Mouse (Mus musculus): ENCODE results near the gene Elane. TPM values are rescaled to one million over a fixed set of nuclear protein-coding genes. Genes with fewer than 3 reads are reported as not detected.

Gene Elane
- polyA plus RNA-seq (2014; fragmentation: Illumina TruSeq; extraction: RNeasy Lipid Tissue Mini Kit (QIAGEN cat#74804); ENCODE audit: low read depth, low replicate concordance) = not detected

GRCm38 (mm10) chr10:79886054-79886453 is at the start of gene Elane:
Gene Elane (plus strand): TSS chr10:79886247.

GRCm38 (mm10) chr10:79853860-79854795 is 31.9 kb upstream of the Elane start, which contains the start of gene Ptbp1:
Gene Ptbp1 (plus strand): TSS chr10:79854427.

GRCm38 (mm10) chr10:79874290-79874862 is 11.7 kb upstream of the Elane start, which contains the start of the genes Prtn3 and Plppr3:
Gene Prtn3 (plus strand): TSS chr10:79874476.
Gene Plppr3 (minus strand): TSS chr10:79874634.

GRCm38 (mm10) chr10:79890670-79891069 is 4.6 kb downstream of the Elane start, which contains the start of gene Cfd:
Gene Cfd (plus strand): TSS chr10:79890853.

GRCm38 (mm10) chr10:79908167-79909091 is 22.4 kb downstream of the Elane start, which contains the start of gene Med16:
Gene Med16 (minus strand): TSS chr10:79908923.

GRCm38 (mm10) chr10:79910556-79910955 is 24.5 kb downstream of the Elane start, which contains the start of gene Gm26602:
Gene Gm26602 (plus strand): TSS chr10:79910856.

GRCm38 (mm10) chr10:79916808-79917531 is 30.9 kb downstream of the Elane start, which contains the start of gene Kiss1r:
Gene Kiss1r (plus strand): TSS chr10:79916971.

GRCm38 (mm10) chr10:79920958-79921535 is 35.0 kb downstream of the Elane start, which contains the start of gene R3hdm4:
Gene R3hdm4 (minus strand): TSS chr10:79921208.

GRCm38 (mm10) chr10:79926491-79927323 is 40.7 kb downstream of the Elane start, which contains the start of gene Arid3a:
Gene Arid3a (plus strand): TSS chr10:79927043.

Other genes starting within 250 kb of the Elane start
- 2.7 TPM for gene Shc2, start 248.3 kb upstream of the Elane start, polyA plus RNA-seq (2014; fragmentation: Illumina TruSeq; extraction: RNeasy Lipid Tissue Mini Kit (QIAGEN cat#74804); ENCODE audit: low read depth, low replicate concordance)
- gene Odf3l2, start 240.5 kb upstream of the Elane start, polyA plus RNA-seq (2014; fragmentation: Illumina TruSeq; extraction: RNeasy Lipid Tissue Mini Kit (QIAGEN cat#74804); ENCODE audit: low read depth, low replicate concordance) = not detected
- gene Madcam1, start 221.7 kb upstream of the Elane start, polyA plus RNA-seq (2014; fragmentation: Illumina TruSeq; extraction: RNeasy Lipid Tissue Mini Kit (QIAGEN cat#74804); ENCODE audit: low read depth, low replicate concordance) = not detected
- gene Tpgs1, start 216.9 kb upstream of the Elane start, polyA plus RNA-seq (2014; fragmentation: Illumina TruSeq; extraction: RNeasy Lipid Tissue Mini Kit (QIAGEN cat#74804); ENCODE audit: low read depth, low replicate concordance) = 15.6 TPM
- gene Cdc34, start 204.1 kb upstream of the Elane start, polyA plus RNA-seq (2014; fragmentation: Illumina TruSeq; extraction: RNeasy Lipid Tissue Mini Kit (QIAGEN cat#74804); ENCODE audit: low read depth, low replicate concordance) = 255 TPM
- gene Gzmm, start 197.2 kb upstream of the Elane start, polyA plus RNA-seq (2014; fragmentation: Illumina TruSeq; extraction: RNeasy Lipid Tissue Mini Kit (QIAGEN cat#74804); ENCODE audit: low read depth, low replicate concordance) = 9.9 TPM
- 2,003 TPM for gene Bsg, start 181.8 kb upstream of the Elane start, polyA plus RNA-seq (2014; fragmentation: Illumina TruSeq; extraction: RNeasy Lipid Tissue Mini Kit (QIAGEN cat#74804); ENCODE audit: low read depth, low replicate concordance)
- 13.4 TPM for gene Hcn2, start 169.6 kb upstream of the Elane start, polyA plus RNA-seq (2014; fragmentation: Illumina TruSeq; extraction: RNeasy Lipid Tissue Mini Kit (QIAGEN cat#74804); ENCODE audit: low read depth, low replicate concordance)
- 44.1 TPM for gene Polrmt, start 139.7 kb upstream of the Elane start, polyA plus RNA-seq (2014; fragmentation: Illumina TruSeq; extraction: RNeasy Lipid Tissue Mini Kit (QIAGEN cat#74804); ENCODE audit: low read depth, low replicate concordance)
- gene Fgf22, start 131.2 kb upstream of the Elane start, polyA plus RNA-seq (2014; fragmentation: Illumina TruSeq; extraction: RNeasy Lipid Tissue Mini Kit (QIAGEN cat#74804); ENCODE audit: low read depth, low replicate concordance) = not detected
- 22.6 TPM for gene Rnf126, start 119.3 kb upstream of the Elane start, polyA plus RNA-seq (2014; fragmentation: Illumina TruSeq; extraction: RNeasy Lipid Tissue Mini Kit (QIAGEN cat#74804); ENCODE audit: low read depth, low replicate concordance)
- gene Fstl3, start 109.0 kb upstream of the Elane start, polyA plus RNA-seq (2014; fragmentation: Illumina TruSeq; extraction: RNeasy Lipid Tissue Mini Kit (QIAGEN cat#74804); ENCODE audit: low read depth, low replicate concordance) = 8.3 TPM
- gene Prss57, start 95.3 kb upstream of the Elane start, polyA plus RNA-seq (2014; fragmentation: Illumina TruSeq; extraction: RNeasy Lipid Tissue Mini Kit (QIAGEN cat#74804); ENCODE audit: low read depth, low replicate concordance) = not detected
- 53.4 TPM for gene Palm, start 92.7 kb upstream of the Elane start, polyA plus RNA-seq (2014; fragmentation: Illumina TruSeq; extraction: RNeasy Lipid Tissue Mini Kit (QIAGEN cat#74804); ENCODE audit: low read depth, low replicate concordance)
- 0.99 TPM for gene Misp, start 65.3 kb upstream of the Elane start, polyA plus RNA-seq (2014; fragmentation: Illumina TruSeq; extraction: RNeasy Lipid Tissue Mini Kit (QIAGEN cat#74804); ENCODE audit: low read depth, low replicate concordance)
- gene Ptbp1, start 31.8 kb upstream of the Elane start, polyA plus RNA-seq (2014; fragmentation: Illumina TruSeq; extraction: RNeasy Lipid Tissue Mini Kit (QIAGEN cat#74804); ENCODE audit: low read depth, low replicate concordance) = 38.6 TPM
- gene Prtn3, start 11.8 kb upstream of the Elane start, polyA plus RNA-seq (2014; fragmentation: Illumina TruSeq; extraction: RNeasy Lipid Tissue Mini Kit (QIAGEN cat#74804); ENCODE audit: low read depth, low replicate concordance) = not detected
- gene Plppr3, start 11.6 kb upstream of the Elane start, polyA plus RNA-seq (2014; fragmentation: Illumina TruSeq; extraction: RNeasy Lipid Tissue Mini Kit (QIAGEN cat#74804); ENCODE audit: low read depth, low replicate concordance) = 0.34 TPM
- gene Cfd, start 4.6 kb downstream of the Elane start, polyA plus RNA-seq (2014; fragmentation: Illumina TruSeq; extraction: RNeasy Lipid Tissue Mini Kit (QIAGEN cat#74804); ENCODE audit: low read depth, low replicate concordance) = 72.1 TPM
- gene Med16, start 22.7 kb downstream of the Elane start, polyA plus RNA-seq (2014; fragmentation: Illumina TruSeq; extraction: RNeasy Lipid Tissue Mini Kit (QIAGEN cat#74804); ENCODE audit: low read depth, low replicate concordance) = 25.5 TPM
- not detected for gene Gm26602, start 24.6 kb downstream of the Elane start, polyA plus RNA-seq (2014; fragmentation: Illumina TruSeq; extraction: RNeasy Lipid Tissue Mini Kit (QIAGEN cat#74804); ENCODE audit: low read depth, low replicate concordance)
- 0.55 TPM for gene Kiss1r, start 30.7 kb downstream of the Elane start, polyA plus RNA-seq (2014; fragmentation: Illumina TruSeq; extraction: RNeasy Lipid Tissue Mini Kit (QIAGEN cat#74804); ENCODE audit: low read depth, low replicate concordance)
- 70.4 TPM for gene R3hdm4, start 35.0 kb downstream of the Elane start, polyA plus RNA-seq (2014; fragmentation: Illumina TruSeq; extraction: RNeasy Lipid Tissue Mini Kit (QIAGEN cat#74804); ENCODE audit: low read depth, low replicate concordance)
- 1.1 TPM for gene Arid3a, start 40.8 kb downstream of the Elane start, polyA plus RNA-seq (2014; fragmentation: Illumina TruSeq; extraction: RNeasy Lipid Tissue Mini Kit (QIAGEN cat#74804); ENCODE audit: low read depth, low replicate concordance)
- 21.5 TPM for gene Wdr18, start 73.9 kb downstream of the Elane start, polyA plus RNA-seq (2014; fragmentation: Illumina TruSeq; extraction: RNeasy Lipid Tissue Mini Kit (QIAGEN cat#74804); ENCODE audit: low read depth, low replicate concordance)
- gene Grin3b, start 84.5 kb downstream of the Elane start, polyA plus RNA-seq (2014; fragmentation: Illumina TruSeq; extraction: RNeasy Lipid Tissue Mini Kit (QIAGEN cat#74804); ENCODE audit: low read depth, low replicate concordance) = 0.18 TPM
- gene Tmem259, start 98.1 kb downstream of the Elane start, polyA plus RNA-seq (2014; fragmentation: Illumina TruSeq; extraction: RNeasy Lipid Tissue Mini Kit (QIAGEN cat#74804); ENCODE audit: low read depth, low replicate concordance) = 104 TPM
- 40.1 TPM for gene Cnn2, start 102.3 kb downstream of the Elane start, polyA plus RNA-seq (2014; fragmentation: Illumina TruSeq; extraction: RNeasy Lipid Tissue Mini Kit (QIAGEN cat#74804); ENCODE audit: low read depth, low replicate concordance)
- 7.2 TPM for gene Abca7, start 110.2 kb downstream of the Elane start, polyA plus RNA-seq (2014; fragmentation: Illumina TruSeq; extraction: RNeasy Lipid Tissue Mini Kit (QIAGEN cat#74804); ENCODE audit: low read depth, low replicate concordance)
- gene Arhgap45, start 130.4 kb downstream of the Elane start, polyA plus RNA-seq (2014; fragmentation: Illumina TruSeq; extraction: RNeasy Lipid Tissue Mini Kit (QIAGEN cat#74804); ENCODE audit: low read depth, low replicate concordance) = 5.2 TPM
- 122 TPM for gene Polr2e, start 153.5 kb downstream of the Elane start, polyA plus RNA-seq (2014; fragmentation: Illumina TruSeq; extraction: RNeasy Lipid Tissue Mini Kit (QIAGEN cat#74804); ENCODE audit: low read depth, low replicate concordance)
- gene Gpx4, start 160.9 kb downstream of the Elane start, polyA plus RNA-seq (2014; fragmentation: Illumina TruSeq; extraction: RNeasy Lipid Tissue Mini Kit (QIAGEN cat#74804); ENCODE audit: low read depth, low replicate concordance) = 933 TPM
- 10.9 TPM for gene Sbno2, start 219.3 kb downstream of the Elane start, polyA plus RNA-seq (2014; fragmentation: Illumina TruSeq; extraction: RNeasy Lipid Tissue Mini Kit (QIAGEN cat#74804); ENCODE audit: low read depth, low replicate concordance)
- 137 TPM for gene Stk11, start 229.6 kb downstream of the Elane start, polyA plus RNA-seq (2014; fragmentation: Illumina TruSeq; extraction: RNeasy Lipid Tissue Mini Kit (QIAGEN cat#74804); ENCODE audit: low read depth, low replicate concordance)